Mouse (Mus musculus): ENCODE measurements at regions not wholly inside any gene's neighbourhood (a gene's known extent, or its start where the extent isn't known, plus 50 kb on each side); places are given as distances from the start of the nearest gene placed in this dataset.

GRCm38 (mm10) chr2:172768756-172769155 is 171.4 kb downstream of the Bmp7 start:
- no peak overlapping the region for H3K9ac ChIP-seq (ENCODE audit: low read depth, low read length)
- DNase-seq, result no peak
- no peak overlapping the region for H3K27ac ChIP-seq
- no peak overlapping the region for H3K4me3 ChIP-seq
- intact Hi-C loops (cut with DNase I), result no loop called here
- no peaks in the 10 kb centered on the region for H3K27me3 ChIP-seq (ENCODE audit: control insufficient read depth, insufficient read depth, low read length)
- H3K4me1 ChIP-seq (ENCODE audit: control insufficient read depth, insufficient read depth, low read length), result no peaks in the 10 kb centered on the region
- H3K79me2 ChIP-seq (replicated peaks; ENCODE audit: control insufficient read depth, insufficient read depth, low read length), result no peaks in the 10 kb centered on the region
- no peak for TF ChIP-seq POLR2A (IDR thresholded peaks at IDR 0.05; ENCODE audit: insufficient read depth, low read depth, low read length)
- TF ChIP-seq EP300 (IDR thresholded peaks at IDR 0.05; ENCODE audit: insufficient read depth, low read depth, low read length), result no peak
- no peak for TF ChIP-seq CTCF (IDR thresholded peaks at IDR 0.05)
- no peaks in the 10 kb centered on the region for H3K36me3 ChIP-seq (ENCODE audit: control insufficient read depth, insufficient read depth, low read length)
- 62% methylated on average over 8 of the region's 8 CpGs for WGBS

DNA sequence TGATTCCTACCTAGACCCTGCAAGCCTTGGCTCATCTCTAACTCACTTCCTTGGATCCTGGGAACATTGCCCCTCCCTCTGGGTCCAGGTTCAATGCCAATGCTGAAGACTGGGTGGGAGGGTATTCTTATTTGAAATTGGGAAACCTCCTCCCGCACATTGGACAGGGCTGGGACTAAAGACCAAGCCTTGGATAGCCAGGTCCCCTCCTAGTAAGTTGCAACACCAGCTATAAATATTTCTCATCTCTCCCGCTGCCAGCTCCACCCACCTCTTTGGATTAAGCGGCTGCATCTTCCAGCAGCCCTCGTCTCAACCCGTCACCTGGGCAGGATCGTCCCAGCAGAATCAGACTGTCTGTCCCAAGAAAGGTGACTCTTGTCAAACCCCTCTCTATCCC is 170.1 kb downstream of the Bmp7 start:
- WGBS, result 69% methylated on average over 6 of the region's 6 CpGs
- Histone ChIP-seq H3K9ac (ENCODE audit: low read depth, low read length) (no peak overlapping the region), H3K36me3 (ENCODE audit: control insufficient read depth, insufficient read depth, low read length) (no peaks in the 10 kb centered on the region)

GRCm38 (mm10) chr2:172770606-172771005 is 169.5 kb downstream of the Bmp7 start:
- WGBS, result 75% methylated on average over 14 of the region's 14 CpGs
- no peaks in the 10 kb centered on the region for H3K4me1 ChIP-seq (ENCODE audit: control insufficient read depth, insufficient read depth, low read length)
- no peak overlapping the region for H3K4me3 ChIP-seq
- DNase-seq, result no peak
- H3K9ac ChIP-seq (ENCODE audit: low read depth, low read length), result no peak overlapping the region
- no peaks in the 10 kb centered on the region for H3K27me3 ChIP-seq (ENCODE audit: control insufficient read depth, insufficient read depth, low read length)
- no peak overlapping the region for H3K27ac ChIP-seq
- H3K36me3 ChIP-seq (ENCODE audit: control insufficient read depth, insufficient read depth, low read length), result no peaks in the 10 kb centered on the region
- intact Hi-C loops (cut with DNase I), result loop anchor here (10.0 kb wide), 2 partner anchors 216 to 296 kb away; partner anchors contain the start of gene Fam209
- no peaks in the 10 kb centered on the region for H3K79me2 ChIP-seq (replicated peaks; ENCODE audit: control insufficient read depth, insufficient read depth, low read length)
- TF ChIP-seq CTCF (IDR thresholded peaks at IDR 0.05), result no peak
- no peak for TF ChIP-seq EP300 (IDR thresholded peaks at IDR 0.05; ENCODE audit: insufficient read depth, low read depth, low read length)
- TF ChIP-seq POLR2A (IDR thresholded peaks at IDR 0.05; ENCODE audit: insufficient read depth, low read depth, low read length), result no peak

More for the DNA sequence above, 170.1 kb downstream of the Bmp7 start:
- Histone ChIP-seq H3K27ac (no peak overlapping the region), H3K27me3 (ENCODE audit: control insufficient read depth, insufficient read depth, low read length) (no peaks in the 10 kb centered on the region), H3K4me1 (ENCODE audit: control insufficient read depth, insufficient read depth, low read length) (no peaks in the 10 kb centered on the region), H3K79me2 (replicated peaks; ENCODE audit: control insufficient read depth, insufficient read depth, low read length) (no peaks in the 10 kb centered on the region), H3K4me3 (no peak overlapping the region)
- TF ChIP-seq POLR2A (IDR thresholded peaks at IDR 0.05; ENCODE audit: insufficient read depth, low read depth, low read length) (no peak), EP300 (IDR thresholded peaks at IDR 0.05; ENCODE audit: insufficient read depth, low read depth, low read length) (no peak), CTCF (IDR thresholded peaks at IDR 0.05) (no peak)
- intact Hi-C loops (cut with DNase I), result loop anchor here (10.0 kb wide), 2 partner anchors 215 to 295 kb away; partner anchors contain the start of gene Fam209
- no peak for DNase-seq

DNA sequence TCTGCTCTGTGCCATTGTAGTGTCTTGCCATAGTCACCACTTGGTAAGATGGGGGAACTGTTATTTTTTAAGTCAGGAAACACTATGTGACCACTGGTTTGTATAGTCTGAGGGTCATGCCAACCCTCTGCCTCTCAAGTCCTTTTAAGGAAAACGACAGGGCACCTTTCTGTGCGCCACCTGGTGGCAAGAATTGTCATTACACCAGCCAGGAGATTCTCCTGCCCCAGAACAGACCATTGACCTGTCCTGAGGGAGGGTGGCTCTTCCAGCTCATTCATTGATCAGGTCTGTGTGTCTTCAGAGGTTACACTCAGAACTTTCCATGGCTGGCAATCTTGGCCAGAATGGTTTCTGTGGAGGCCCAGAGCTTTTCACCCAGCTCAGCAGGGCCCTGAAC is 166.9 kb downstream of the Bmp7 start:
- DNase-seq, result peak; percentile 29 to 61
- Histone ChIP-seq H3K27ac (no peak overlapping the region), H3K36me3 (ENCODE audit: control insufficient read depth, insufficient read depth, low read length) (no peaks in the 10 kb centered on the region), H3K4me3 (no peak overlapping the region), H3K79me2 (replicated peaks; ENCODE audit: control insufficient read depth, insufficient read depth, low read length) (no peaks in the 10 kb centered on the region), H3K27me3 (ENCODE audit: control insufficient read depth, insufficient read depth, low read length) (no peaks in the 10 kb centered on the region), H3K9ac (ENCODE audit: low read depth, low read length) (no peak overlapping the region), H3K4me1 (ENCODE audit: control insufficient read depth, insufficient read depth, low read length) (no peaks in the 10 kb centered on the region)
- TF ChIP-seq EP300 (IDR thresholded peaks at IDR 0.05; ENCODE audit: insufficient read depth, low read depth, low read length) (no peak), CTCF (IDR thresholded peaks at IDR 0.05) (peak; percentile 85)
- WGBS, result 2% methylated on average over 2 of the region's 2 CpGs
- intact Hi-C loops (cut with DNase I), result loop anchor here (10.0 kb wide), 2 partner anchors 218 to 298 kb away; partner anchors contain the start of gene Fam209

- intact Hi-C loops (cut with DNase I), result loop anchor here (10.0 kb wide), 2 partner anchors 222 to 302 kb away; partner anchors contain the start of gene Fam209
- WGBS, result 63% methylated on average over 12 of the region's 12 CpGs
Observed at GRCm38 (mm10) chr2:172776485-172776884, 163.6 kb downstream of the Bmp7 start.

DNA sequence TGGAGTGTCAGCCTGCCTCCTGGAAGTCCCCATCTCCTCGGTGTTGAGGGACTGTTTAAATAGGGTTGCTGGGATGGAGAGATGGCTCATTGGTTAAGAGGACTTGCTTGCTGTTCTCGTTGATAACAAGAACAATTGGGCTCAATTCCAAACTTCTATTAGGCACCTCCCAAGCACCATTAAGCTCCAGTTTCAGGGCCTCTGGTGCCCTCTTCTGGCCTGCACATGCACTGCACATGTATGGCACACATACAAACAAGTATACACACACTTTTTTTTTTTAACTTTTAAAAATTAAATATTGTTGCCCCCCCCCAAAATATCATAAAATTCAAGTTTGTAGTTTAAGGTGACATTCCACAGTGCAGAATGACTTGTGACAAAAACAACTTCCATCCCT is 162.3 kb downstream of the Bmp7 start:
- Histone ChIP-seq H3K79me2 (replicated peaks; ENCODE audit: control insufficient read depth, insufficient read depth, low read length) (no peaks in the 10 kb centered on the region), H3K36me3 (ENCODE audit: control insufficient read depth, insufficient read depth, low read length) (no peaks in the 10 kb centered on the region), H3K27ac (no peak overlapping the region), H3K4me3 (no peak overlapping the region), H3K4me1 (ENCODE audit: control insufficient read depth, insufficient read depth, low read length) (no peaks in the 10 kb centered on the region), H3K9ac (ENCODE audit: low read depth, low read length) (no peak overlapping the region), H3K27me3 (ENCODE audit: control insufficient read depth, insufficient read depth, low read length) (no peaks in the 10 kb centered on the region)
- no peak for DNase-seq
- intact Hi-C loops (cut with DNase I), result loop anchor here (10.0 kb wide), 2 partner anchors 223 to 303 kb away; partner anchors contain the start of gene Fam209
- WGBS, result 65% methylated on average over 2 of the region's 2 CpGs
- TF ChIP-seq POLR2A (IDR thresholded peaks at IDR 0.05; ENCODE audit: insufficient read depth, low read depth, low read length) (no peak), EP300 (IDR thresholded peaks at IDR 0.05; ENCODE audit: insufficient read depth, low read depth, low read length) (no peak), CTCF (IDR thresholded peaks at IDR 0.05) (peak; percentile 34)

More at GRCm38 (mm10) chr2:172776485-172776884, 163.6 kb downstream of the Bmp7 start:
- TF ChIP-seq POLR2A (IDR thresholded peaks at IDR 0.05; ENCODE audit: insufficient read depth, low read depth, low read length), result no peak
- TF ChIP-seq CTCF (IDR thresholded peaks at IDR 0.05), result no peak
- TF ChIP-seq EP300 (IDR thresholded peaks at IDR 0.05; ENCODE audit: insufficient read depth, low read depth, low read length), result no peak
- Histone ChIP-seq H3K79me2 (replicated peaks; ENCODE audit: control insufficient read depth, insufficient read depth, low read length) (no peaks in the 10 kb centered on the region), H3K4me3 (no peak overlapping the region), H3K9ac (ENCODE audit: low read depth, low read length) (no peak overlapping the region), H3K36me3 (ENCODE audit: control insufficient read depth, insufficient read depth, low read length) (no peaks in the 10 kb centered on the region), H3K4me1 (ENCODE audit: control insufficient read depth, insufficient read depth, low read length) (no peaks in the 10 kb centered on the region), H3K27ac (no peak overlapping the region), H3K27me3 (ENCODE audit: control insufficient read depth, insufficient read depth, low read length) (no peaks in the 10 kb centered on the region)
- no peak for DNase-seq
